Mouse (Mus musculus) G1E (cell line): Measurements from ENCODE around the gene Ptgds.

ENCODE experiments used
- CTCF ChIP-seq: IDR thresholded peaks from 2 replicates; pipeline ENCODE4 v1.5.1; 2012; ENCODE audit warnings: low read depth, low read length, inconsistent platforms, mixed read lengths
- GATA1 ChIP-seq: IDR thresholded peaks from 2 replicates; pipeline ENCODE4 v1.6.1; 2012; ENCODE audit warnings: borderline replicate concordance, low read length, inconsistent platforms, mixed read lengths
- GATA2 ChIP-seq: IDR thresholded peaks from 2 replicates; pipeline ENCODE4 v1.6.1; 2012; ENCODE audit warnings: low read depth, low read length, inconsistent platforms, borderline replicate concordance
- POLR2AphosphoS5 ChIP-seq: IDR thresholded peaks from 2 replicates; pipeline ENCODE4 v1.6.1; 2012; ENCODE audit warnings: low read depth, low read length, inconsistent platforms; ENCODE audit not compliant: insufficient replicate concordance
- TAL1 ChIP-seq: conservative IDR thresholded peaks from 2 replicates; pipeline ENCODE4 v1.6.1; 2012; ENCODE audit warnings: low read depth, low read length, inconsistent platforms, mixed read lengths

GRCm38 (mm10) chr2:25460135-25460534, 9.7 kb downstream of the Ptgds start:
- TF ChIP-seq GATA1 = no peak
- no peak for TF ChIP-seq CTCF
- TF ChIP-seq POLR2AphosphoS5 = no peak
- no peak for TF ChIP-seq GATA2
- TF ChIP-seq TAL1 = no peak
